Mouse (Mus musculus) ES-Bruce4 (cell line): ENCODE measurements around the gene Pdzd2.

Experiments
- CTCF ChIP-seq: IDR thresholded peaks from one replicate; pipeline ENCODE4 v1.8.1; 2011; ENCODE audit warnings: low read depth, low read length
- POLR2A ChIP-seq: IDR thresholded peaks from one replicate; pipeline ENCODE4 v1.8.1; 2011; ENCODE audit warnings: low read length; ENCODE audit not compliant: insufficient read depth

- TF ChIP-seq POLR2A (no peak), CTCF (no peak)
Measured at GRCm38 (mm10) chr15:12606306-12606705, 133.4 kb downstream of the Pdzd2 start.
